Comparison of ENCODE assay signal across 22 mouse cellular contexts in genomic region chr17:46283911-46284310, GRCm38 (mm10). TPM values are rescaled to one million over a fixed set of nuclear protein-coding genes. Genes with fewer than 3 reads are reported as not detected.
DNase-seq lines count a peak whose midpoint lies in the region; TF ChIP-seq lines count a peak whose summit lies in the region.
"Had no signal": no experiment of that assay in that cellular context is flagged by ENCODE, and none has a peak within 500 bp of the region (broad histone marks: within the 10 kb centered on the region; RNA-seq: fewer than 3 reads in every experiment).

No protein-coding gene starts in this region.

- peaks cover 21% of the 10 kb centered on the region for H3K36me3 ChIP-seq in C2C12 (ENCODE audit: control insufficient read depth, insufficient read depth)

- no peak overlapping the region for H3ac ChIP-seq in C2C12 (ENCODE audit: control insufficient read depth, insufficient read length, low read depth)

- peaks cover 37% of the 10 kb centered on the region for H3K79me3 ChIP-seq in C2C12 (ENCODE audit: low read depth)

- TF ChIP-seq CTCF in C2C12 (IDR thresholded peaks at IDR 0.05; ENCODE audit: control insufficient read depth, insufficient read depth, insufficient read length): no peak

- peaks cover 37% of the 10 kb centered on the region for H3K79me2 ChIP-seq in C2C12 (ENCODE audit: control insufficient read depth, insufficient read depth)

- H3K4me3 ChIP-seq in C2C12 (ENCODE audit: insufficient read depth, poor library complexity, severe bottlenecking): no peak overlapping the region

- H3K27me3 ChIP-seq in C2C12 (ENCODE audit: control insufficient read depth, insufficient read depth, insufficient read length): no peaks in the 10 kb centered on the region
- H3K27me3 ChIP-seq: embryonic facial prominence, embryonic 13.5 days; midbrain, embryonic 12.5 days had no signal

- peak; percentile 66 for DNase-seq in kidney, adult 11 months
- no peak for DNase-seq in kidney, postnatal 4 days
- DNase-seq in kidney, postnatal 25 days: peak; percentile 41 to 73
- peak; percentile 50 for DNase-seq in thymus, postnatal 25 days
- no peak for DNase-seq in gastrocnemius, adult 18-20 months (ENCODE audit: low spot score)
- no peak for DNase-seq in adrenal gland, adult 8-10 months
- DNase-seq: adrenal gland, postnatal 10 days; B cell, adult 2 months; cerebellum, adult 18-20 months; cerebellum, postnatal 14 days; layer of hippocampus, adult 9-11 months; liver, embryonic 13.5 days; lung, adult 2 months; lung, postnatal 14 days had no signal

TF ChIP-seq in C2C12, 6 proteins besides CTCF, POLR2A, EP300 and RAD21:
- TF ChIP-seq USF1 (IDR thresholded peaks at IDR 0.05; ENCODE audit: low read depth) (no peak), MAX (IDR thresholded peaks at IDR 0.05) (no peak), MYOD1 (IDR thresholded peaks at IDR 0.05; ENCODE audit: control insufficient read depth, insufficient read length, low read depth) (peak; percentile 14)

RNA-seq across cellular contexts. Expression of gene Tjap1, which starts 1.1 kb away (rescaled TPM):
- 79.3 TPM for polyA plus RNA-seq in C2C12 (2012; fragmentation: generic; extraction: Trizol)
- total RNA-seq in gastrocnemius, adult 18-20 months (2021): 10 to 100 TPM; 32.1 to 48.1 TPM
- total RNA-seq in adrenal gland, adult 8-10 months (2022): 10 to 100 TPM; 49.3 to 72.6 (median 54.6) TPM

RNA-seq across cellular contexts. Expression of gene Dlk2, which starts 13.3 kb away (rescaled TPM):
- polyA plus RNA-seq in C2C12 (2012; fragmentation: generic; extraction: Trizol): 14.7 TPM
- not detected for total RNA-seq in gastrocnemius, adult 18-20 months (2021)
- under 1 TPM in 3 of 4 experiments, not detected in 1; 0.25 to 0.56 (median 0.38) TPM for total RNA-seq in adrenal gland, adult 8-10 months (2022)
- total RNA-seq: hematopoietic stem cell, adult 5-6 weeks; megakaryocyte, adult 5-6 weeks had no signal
- polyA plus RNA-seq: activated CD4-positive, CD25-positive, alpha-beta regulatory T cell, adult 4 months; erythroblast, embryonic 14.5 days had no signal

RNA-seq across cellular contexts. Expression of gene Lrrc73, which starts 30.6 kb away (rescaled TPM):
- polyA plus RNA-seq in C2C12 (2012; fragmentation: generic; extraction: Trizol): 5.3 TPM
- under 1 TPM; 0.14 to 0.21 TPM for total RNA-seq in gastrocnemius, adult 18-20 months (2021)
- total RNA-seq in adrenal gland, adult 8-10 months (2022): 1 to 10 TPM; 4.1 to 7.5 (median 6.0) TPM
- total RNA-seq: gastrocnemius, adult 8-10 months; hematopoietic stem cell, adult 5-6 weeks had no signal

RNA-seq across cellular contexts. Expression of gene Yipf3, which starts 36.0 kb away (rescaled TPM):
- 78.3 TPM for polyA plus RNA-seq in C2C12 (2012; fragmentation: generic; extraction: Trizol)
- 10 to 100 TPM; 46.7 to 60.1 TPM for total RNA-seq in gastrocnemius, adult 18-20 months (2021)
- 100 to 1,000 TPM; 157 to 205 (median 185) TPM for total RNA-seq in adrenal gland, adult 8-10 months (2022)

RNA-seq across cellular contexts. Expression of gene Polr1c, which starts 36.1 kb away (rescaled TPM):
- 125 TPM for polyA plus RNA-seq in C2C12 (2012; fragmentation: generic; extraction: Trizol)
- 10 to 100 TPM; 15.0 to 15.1 TPM for total RNA-seq in gastrocnemius, adult 18-20 months (2021)
- 100 to 1,000 TPM in 2 of 4 experiments, 10 to 100 TPM in 2; 83.8 to 116 (median 104) TPM for total RNA-seq in adrenal gland, adult 8-10 months (2022)

Comparison
In these comparisons a context has a peak if more than half of its experiments do, and no peak if none do; other contexts are left out.
1. DNase-seq: peak in kidney, adult 11 months (single experiment), kidney, postnatal 25 days (2 of 2) and thymus, postnatal 25 days (single experiment); none in kidney, postnatal 4 days (0 of 2), gastrocnemius, adult 18-20 months (single experiment) and adrenal gland, adult 8-10 months (single experiment).
2. RNA of gene Lrrc73, which starts 30.6 kb away (total RNA-seq): 4.1 to 7.5 TPM in adrenal gland, adult 8-10 months; 0.14 to 0.21 TPM in gastrocnemius, adult 18-20 months; every median in the first group is over 4 times any median in the second.